Mouse (Mus musculus) embryonic facial prominence, embryonic 14.5 days (tissue): Measurements from ENCODE around the gene Ldb3. TPM values are rescaled to one million over a fixed set of nuclear protein-coding genes. Genes with fewer than 3 reads are reported as not detected.

Experiments
- ATAC-seq: fragments of 200-750 bp; cut with Nextera tagmentation; 2 replicates; pipeline ENCODE4 v1.8.0; 2017; ENCODE audit warnings: low read depth, moderate number of reproducible peaks, moderate TSS enrichment
- DNase-seq: peaks from one replicate; pipeline ENCODE4 v3.0.0-alpha.2; 2015; ENCODE audit warnings: low spot score
- H3K27ac ChIP-seq: fragments of 300-500 bp; sonication (generic); replicated peaks from 2 replicates; pipeline ENCODE4 v1.5.1; 2014; ENCODE audit warnings: low read depth, mild to moderate bottlenecking, low read length, moderate library complexity
- H3K27me3 ChIP-seq: fragments of 300-500 bp; sonication (generic); replicated peaks from 2 replicates; pipeline ENCODE4 v1.6.1; 2014; ENCODE audit warnings: low read length; ENCODE audit not compliant: control insufficient read depth, insufficient read depth
- H3K36me3 ChIP-seq: fragments of 300-500 bp; sonication (generic); 2 replicates; pipeline ENCODE4 v1.6.1; 2014; ENCODE audit warnings: low read length, mixed read lengths; ENCODE audit not compliant: control insufficient read depth, insufficient read depth
- H3K4me1 ChIP-seq: fragments of 300-500 bp; sonication (generic); 2 replicates; pipeline ENCODE4 v1.6.1; 2014; ENCODE audit warnings: antibody characterized with exemption, low read length; ENCODE audit not compliant: control insufficient read depth, insufficient read depth
- H3K4me2 ChIP-seq: fragments of 300-500 bp; sonication (generic); 2 replicates; pipeline ENCODE4 v1.6.1; 2014; ENCODE audit warnings: low read depth, mild to moderate bottlenecking, low read length, moderate library complexity, mixed read lengths
- H3K4me3 ChIP-seq: fragments of 300-500 bp; sonication (generic); 2 replicates; pipeline ENCODE4 v1.5.1; 2014; ENCODE audit warnings: low read depth, mild to moderate bottlenecking, low read length
- H3K9ac ChIP-seq: fragments of 300-500 bp; sonication (generic); 2 replicates; pipeline ENCODE4 v1.6.1; 2014; ENCODE audit warnings: low read depth, mild to moderate bottlenecking, low read length, moderate library complexity, mixed read lengths
- H3K9me3 ChIP-seq: fragments of 300-500 bp; sonication (generic); 2 replicates; pipeline ENCODE4 v1.6.1; 2016; ENCODE audit warnings: low read length; ENCODE audit not compliant: control insufficient read depth
- WGBS: fragments of 180-500 bp; shearing (Covaris S2); extraction: QIAGEN DNeasy Blood & Tissue Kit; methylation state at CpG from one replicate; pipeline ENCODE4 v1.1.7; 2014; 5-methylcytosine and 5-hydroxymethylcytosine counted together
- polyA plus RNA-seq: library from polyadenylated mRNA; unstranded; fragments of >200 nt; fragmentation: Nextera tagmentation; extraction: Ambion mirVana; gene quantifications from 2 replicates; pipeline ENCODE4 v1.2.1, GENCODE M21; 2014

Gene Ldb3
- polyA plus RNA-seq, 1 experiment from 2014 or later = 86.4 TPM

- no peak overlapping the region for H3K4me2 ChIP-seq
Observed at GRCm38 (mm10) chr14:34541896-34542295, 46.6 kb downstream of the Ldb3 start.

GRCm38 (mm10) chr14:34540685-34541162, 47.8 kb downstream of the Ldb3 start:
- ATAC-seq (peak; percentile 27; the same call in 1 of the 2 replicates), DNase-seq (peak; percentile 30)
- 22% methylated on average over 12 of the region's 17 CpGs for WGBS
- H3K4me3 ChIP-seq = no peak overlapping the region
- 0 out of 2 replicates have a peak, but pooled peaks cover 4% of the 10 kb centered on the region for H3K9me3 ChIP-seq
- H3K9ac ChIP-seq = no peak overlapping the region
- H3K4me1 ChIP-seq = no peaks in the 10 kb centered on the region
- no peaks in the 10 kb centered on the region for H3K27me3 ChIP-seq
- no peaks in the 10 kb centered on the region for H3K36me3 ChIP-seq
- no peak overlapping the region; the same call in 1 of the 2 replicates for H3K27ac ChIP-seq
- H3K4me2 ChIP-seq = peak overlapping the region; percentile 15

More at GRCm38 (mm10) chr14:34541896-34542295, 46.6 kb downstream of the Ldb3 start:
- WGBS = 79% methylated on average over 5 of the region's 5 CpGs
- Histone ChIP-seq H3K36me3 (no peaks in the 10 kb centered on the region), H3K27me3 (no peaks in the 10 kb centered on the region), H3K9me3 (0 out of 2 replicates have a peak, but pooled peaks cover 4% of the 10 kb centered on the region), H3K4me3 (no peak overlapping the region), H3K9ac (no peak overlapping the region), H3K4me1 (no peaks in the 10 kb centered on the region), H3K27ac (no peak overlapping the region)
- DNase-seq (no peak), ATAC-seq (no peak)

GRCm38 (mm10) chr14:34535883-34536282, 52.6 kb downstream of the Ldb3 start:
- H3K4me3 ChIP-seq = no peak overlapping the region
- WGBS = 71% methylated on average over 4 of the region's 4 CpGs
- ATAC-seq = no peak
- H3K36me3 ChIP-seq = no peaks in the 10 kb centered on the region
- no peak overlapping the region for H3K9ac ChIP-seq
- H3K4me1 ChIP-seq = no peaks in the 10 kb centered on the region
- no peak for DNase-seq
- 0 out of 2 replicates have a peak, but pooled peaks cover 4% of the 10 kb centered on the region for H3K9me3 ChIP-seq
- H3K4me2 ChIP-seq = no peak overlapping the region
- no peak overlapping the region for H3K27ac ChIP-seq
- no peaks in the 10 kb centered on the region for H3K27me3 ChIP-seq

- H3K9ac ChIP-seq = no peak overlapping the region
- 81% methylated on average over 5 of the region's 5 CpGs for WGBS
- DNase-seq (no peak), ATAC-seq (no peak)
- no peaks in the 10 kb centered on the region for H3K36me3 ChIP-seq
- no peaks in the 10 kb centered on the region for H3K4me1 ChIP-seq
- no peak overlapping the region for H3K27ac ChIP-seq
- H3K4me2 ChIP-seq = no peak overlapping the region
- no peak overlapping the region for H3K4me3 ChIP-seq
- peaks cover 9% of the 10 kb centered on the region; the same call in 1 of the 2 replicates for H3K9me3 ChIP-seq
- no peaks in the 10 kb centered on the region for H3K27me3 ChIP-seq
Observed at GRCm38 (mm10) chr14:34533537-34533936, 54.9 kb downstream of the Ldb3 start.

GRCm38 (mm10) chr14:34532536-34532935, 55.9 kb downstream of the Ldb3 start:
- H3K4me2 ChIP-seq = no peak overlapping the region
- H3K9me3 ChIP-seq = peaks cover 9% of the 10 kb centered on the region; the same call in 1 of the 2 replicates
- no peak overlapping the region for H3K27ac ChIP-seq
- H3K27me3 ChIP-seq = no peaks in the 10 kb centered on the region
- ATAC-seq (no peak), DNase-seq (no peak)
- no peaks in the 10 kb centered on the region; the same call in 1 of the 2 replicates for H3K4me1 ChIP-seq
- no peak overlapping the region for H3K4me3 ChIP-seq
- no peak overlapping the region for H3K9ac ChIP-seq
- WGBS = 59% methylated on average over 6 of the region's 6 CpGs
- H3K36me3 ChIP-seq = no peaks in the 10 kb centered on the region

- H3K27ac ChIP-seq = no peak overlapping the region
- peaks cover 6% of the 10 kb centered on the region; the same call in 1 of the 2 replicates for H3K9me3 ChIP-seq
- no peak overlapping the region for H3K4me2 ChIP-seq
- ATAC-seq (no peak), DNase-seq (no peak)
- H3K36me3 ChIP-seq = no peaks in the 10 kb centered on the region
- H3K9ac ChIP-seq = no peak overlapping the region
- H3K4me3 ChIP-seq = no peak overlapping the region
- no peaks in the 10 kb centered on the region; the same call in 1 of the 2 replicates for H3K4me1 ChIP-seq
- H3K27me3 ChIP-seq = no peaks in the 10 kb centered on the region
- 62% methylated on average over 8 of the region's 8 CpGs for WGBS
Observed at GRCm38 (mm10) chr14:34528804-34529203, 59.7 kb downstream of the Ldb3 start.

GRCm38 (mm10) chr14:34522701-34523100, 65.8 kb downstream of the Ldb3 start, which contains the start of gene 9230112D13Rik:
Gene 9230112D13Rik, minus strand, starts transcription at chr14:34522801.
- no peak for ATAC-seq
- H3K9me3 ChIP-seq = no peaks in the 10 kb centered on the region
- no peak for DNase-seq
- H3K36me3 ChIP-seq = no peaks in the 10 kb centered on the region
- no peak within 1 kb of the TSS for H3K4me2 ChIP-seq
- no peak within 1 kb of the TSS for H3K27ac ChIP-seq
- no peak within 1 kb of the TSS for H3K4me3 ChIP-seq
- H3K9ac ChIP-seq = no peak within 1 kb of the TSS
- H3K27me3 ChIP-seq = no peaks in the 10 kb centered on the region
- no peaks in the 10 kb centered on the region; the same call in 1 of the 2 replicates for H3K4me1 ChIP-seq
- 83% methylated on average over 8 of the region's 8 CpGs for WGBS

GRCm38 (mm10) chr14:34517959-34518544, 70.4 kb downstream of the Ldb3 start:
- H3K4me3 ChIP-seq = no peak overlapping the region
- no peaks in the 10 kb centered on the region for H3K4me1 ChIP-seq
- no peak overlapping the region for H3K27ac ChIP-seq
- no peak overlapping the region for H3K4me2 ChIP-seq
- no peak overlapping the region for H3K9ac ChIP-seq
- H3K27me3 ChIP-seq = no peaks in the 10 kb centered on the region
- 76% methylated on average over 8 of the region's 8 CpGs for WGBS
- ATAC-seq = no peak
- H3K36me3 ChIP-seq = no peaks in the 10 kb centered on the region
- no peaks in the 10 kb centered on the region for H3K9me3 ChIP-seq
- no peak for DNase-seq
